Mouse (Mus musculus): ENCODE data around the gene Hoxc12.

Hoxc12 gene

GRCm38 (mm10) chr15:102965003-102965891, 28.7 kb downstream of the Hoxc12 start:
- peaks cover 50% of the 10 kb centered on the region for H3K4me1 ChIP-seq (replicated peaks; ENCODE audit: low read depth, low read length)
- peaks cover 94% of the 10 kb centered on the region for H3K27me3 ChIP-seq (ENCODE audit: insufficient read depth, low read length)
- no peaks in the 10 kb centered on the region for H3K9me3 ChIP-seq (ENCODE audit: low read length)
- H3K36me3 ChIP-seq (ENCODE audit: insufficient read depth, low read length), result no peaks in the 10 kb centered on the region
- TF ChIP-seq CTCF (conservative IDR thresholded peaks at IDR 0.05; ENCODE audit: low read length) (no peak), NANOG (IDR thresholded peaks at IDR 0.05; ENCODE audit: borderline replicate concordance, low read length) (no peak), POU5F1 (IDR thresholded peaks at IDR 0.05; ENCODE audit: borderline replicate concordance, low read length) (no peak)
- no peak overlapping the region for H3K4me3 ChIP-seq (replicated peaks; ENCODE audit: low read length)

GRCm38 (mm10) chr15:102965892-102966775, 29.6 kb downstream of the Hoxc12 start:
- H3K4me1 ChIP-seq (replicated peaks; ENCODE audit: low read depth, low read length), result peaks cover 46% of the 10 kb centered on the region
- H3K36me3 ChIP-seq (ENCODE audit: insufficient read depth, low read length), result no peaks in the 10 kb centered on the region
- H3K27me3 ChIP-seq (ENCODE audit: insufficient read depth, low read length), result peaks cover 95% of the 10 kb centered on the region
- peak overlapping the region; percentile 65 for H3K4me3 ChIP-seq (replicated peaks; ENCODE audit: low read length)
- TF ChIP-seq POU5F1 (IDR thresholded peaks at IDR 0.05; ENCODE audit: borderline replicate concordance, low read length) (no peak), CTCF (conservative IDR thresholded peaks at IDR 0.05; ENCODE audit: low read length) (peak; percentile 78)
- H3K9me3 ChIP-seq (ENCODE audit: low read length), result no peaks in the 10 kb centered on the region

GRCm38 (mm10) chr15:102966776-102967311, 30.3 kb downstream of the Hoxc12 start, which contains the start of gene Hoxc10:
Hoxc10 (plus strand) TSS chr15:102966796.
- Histone ChIP-seq H3K4me1 (replicated peaks; ENCODE audit: low read depth, low read length) (peaks cover 39% of the 10 kb centered on the region), H3K9me3 (ENCODE audit: low read length) (no peaks in the 10 kb centered on the region), H3K36me3 (ENCODE audit: insufficient read depth, low read length) (no peaks in the 10 kb centered on the region), H3K27me3 (ENCODE audit: insufficient read depth, low read length) (peaks cover 96% of the 10 kb centered on the region), H3K4me3 (replicated peaks; ENCODE audit: low read length) (peak within 1 kb of the TSS; percentile 65)
- TF ChIP-seq NANOG (IDR thresholded peaks at IDR 0.05; ENCODE audit: borderline replicate concordance, low read length) (no peak), CTCF (conservative IDR thresholded peaks at IDR 0.05; ENCODE audit: low read length) (no peak), POU5F1 (IDR thresholded peaks at IDR 0.05; ENCODE audit: borderline replicate concordance, low read length) (no peak)

- H3K27me3 ChIP-seq (ENCODE audit: insufficient read depth, low read length), result peaks cover 97% of the 10 kb centered on the region
- no peaks in the 10 kb centered on the region for H3K9me3 ChIP-seq (ENCODE audit: low read length)
- TF ChIP-seq NANOG (IDR thresholded peaks at IDR 0.05; ENCODE audit: borderline replicate concordance, low read length), result no peak
- TF ChIP-seq POU5F1 (IDR thresholded peaks at IDR 0.05; ENCODE audit: borderline replicate concordance, low read length), result no peak
- no peak for TF ChIP-seq CTCF (conservative IDR thresholded peaks at IDR 0.05; ENCODE audit: low read length)
- no peaks in the 10 kb centered on the region for H3K36me3 ChIP-seq (ENCODE audit: insufficient read depth, low read length)
- peaks cover 41% of the 10 kb centered on the region for H3K4me1 ChIP-seq (replicated peaks; ENCODE audit: low read depth, low read length)
- H3K4me3 ChIP-seq (replicated peaks; ENCODE audit: low read length), result peak within 1 kb of the TSS; percentile 65
Measured at GRCm38 (mm10) chr15:102967312-102967510, 30.7 kb downstream of the Hoxc12 start, which contains the start of gene Hoxc5. Hoxc5 (plus strand) TSS chr15:102967443.

GRCm38 (mm10) chr15:102967511-102968397, 31.2 kb downstream of the Hoxc12 start:
- H3K4me1 ChIP-seq (replicated peaks; ENCODE audit: low read depth, low read length), result peaks cover 46% of the 10 kb centered on the region
- peak overlapping the region; percentile 65 for H3K4me3 ChIP-seq (replicated peaks; ENCODE audit: low read length)
- no peak for TF ChIP-seq CTCF (conservative IDR thresholded peaks at IDR 0.05; ENCODE audit: low read length)
- peaks cover 97% of the 10 kb centered on the region for H3K27me3 ChIP-seq (ENCODE audit: insufficient read depth, low read length)
- no peaks in the 10 kb centered on the region for H3K36me3 ChIP-seq (ENCODE audit: insufficient read depth, low read length)
- peaks cover 5% of the 10 kb centered on the region; the same call in 1 of the 2 replicates for H3K9me3 ChIP-seq (ENCODE audit: low read length)

GRCm38 (mm10) chr15:102969296-102969695, 32.7 kb downstream of the Hoxc12 start:
- H3K27me3 ChIP-seq (ENCODE audit: insufficient read depth, low read length), result peaks cover 97% of the 10 kb centered on the region
- TF ChIP-seq POU5F1 (IDR thresholded peaks at IDR 0.05; ENCODE audit: borderline replicate concordance, low read length), result no peak
- no peak for TF ChIP-seq NANOG (IDR thresholded peaks at IDR 0.05; ENCODE audit: borderline replicate concordance, low read length)
- no peak for TF ChIP-seq CTCF (conservative IDR thresholded peaks at IDR 0.05; ENCODE audit: low read length)

GRCm38 (mm10) chr15:102970740-102971139, 34.2 kb downstream of the Hoxc12 start:
- Histone ChIP-seq H3K4me3 (replicated peaks; ENCODE audit: low read length) (no peak overlapping the region), H3K9me3 (ENCODE audit: low read length) (peaks cover 13% of the 10 kb centered on the region; the same call in 1 of the 2 replicates)

More at GRCm38 (mm10) chr15:102969296-102969695, 32.7 kb downstream of the Hoxc12 start:
- peaks cover 42% of the 10 kb centered on the region for H3K4me1 ChIP-seq (replicated peaks; ENCODE audit: low read depth, low read length)
- H3K36me3 ChIP-seq (ENCODE audit: insufficient read depth, low read length), result no peaks in the 10 kb centered on the region
- H3K4me3 ChIP-seq (replicated peaks; ENCODE audit: low read length), result no peak overlapping the region
- peaks cover 13% of the 10 kb centered on the region; the same call in 1 of the 2 replicates for H3K9me3 ChIP-seq (ENCODE audit: low read length)

More at GRCm38 (mm10) chr15:102970740-102971139, 34.2 kb downstream of the Hoxc12 start:
- Histone ChIP-seq H3K36me3 (ENCODE audit: insufficient read depth, low read length) (no peaks in the 10 kb centered on the region), H3K27me3 (ENCODE audit: insufficient read depth, low read length) (peaks cover 96% of the 10 kb centered on the region), H3K4me1 (replicated peaks; ENCODE audit: low read depth, low read length) (peaks cover 38% of the 10 kb centered on the region)
- no peak for TF ChIP-seq POU5F1 (IDR thresholded peaks at IDR 0.05; ENCODE audit: borderline replicate concordance, low read length)
- peak; percentile 13; the same call in 1 of the 2 replicates for TF ChIP-seq CTCF (conservative IDR thresholded peaks at IDR 0.05; ENCODE audit: low read length)
- TF ChIP-seq NANOG (IDR thresholded peaks at IDR 0.05; ENCODE audit: borderline replicate concordance, low read length), result no peak
